Mouse (Mus musculus) forebrain, embryonic 14.5 days (tissue): Measurements from ENCODE around the gene Adam12. TPM values are rescaled to one million over a fixed set of nuclear protein-coding genes. Genes with fewer than 3 reads are reported as not detected.
A peak's percentile ranks its signal among the peaks of the same experiment; 100 is the strongest.

Experiments used
- ATAC-seq: fragments of 200-750 bp; cut with Nextera tagmentation; 2 replicates; pipeline ENCODE4 v1.8.0; 2017; ENCODE audit warnings: mild to moderate bottlenecking, moderate library complexity
- DNase-seq: peaks from one replicate; pipeline ENCODE4 v3.0.0-alpha.2; 2015; ENCODE audit warnings: low spot score
- H3K27ac ChIP-seq: fragments of 300-500 bp; sonication (generic); 2 replicates; pipeline ENCODE4 v1.5.1; 2014; ENCODE audit warnings: low read depth, mild to moderate bottlenecking, control low read depth, low read length, moderate library complexity
- H3K27me3 ChIP-seq: fragments of 300-500 bp; sonication (generic); replicated peaks from 2 replicates; pipeline ENCODE4 v1.6.1; 2014; ENCODE audit warnings: low read length, control low read depth, mixed read lengths; ENCODE audit not compliant: control insufficient read depth, insufficient read depth
- H3K36me3 ChIP-seq: fragments of 300-500 bp; sonication (generic); 2 replicates; pipeline ENCODE4 v1.6.1; 2014; ENCODE audit warnings: low read length, control low read depth; ENCODE audit not compliant: control insufficient read depth, insufficient read depth
- H3K4me1 ChIP-seq: fragments of 300-500 bp; sonication (generic); 2 replicates; pipeline ENCODE4 v1.6.1; 2014; ENCODE audit warnings: antibody characterized with exemption, low read length, control low read depth; ENCODE audit not compliant: control insufficient read depth, insufficient read depth
- H3K4me2 ChIP-seq: fragments of 300-500 bp; sonication (generic); 2 replicates; pipeline ENCODE4 v1.6.1; 2014; ENCODE audit warnings: mild to moderate bottlenecking, control low read depth, low read length
- H3K4me3 ChIP-seq: fragments of 300-500 bp; sonication (generic); 2 replicates; pipeline ENCODE4 v1.5.1; 2014; ENCODE audit warnings: low read depth, low read length, control low read depth
- H3K9ac ChIP-seq: fragments of 300-500 bp; sonication (generic); 2 replicates; pipeline ENCODE4 v1.6.1; 2014; ENCODE audit warnings: mild to moderate bottlenecking, low read length, control low read depth, moderate library complexity
- H3K9me3 ChIP-seq: fragments of 300-500 bp; sonication (generic); replicated peaks from 2 replicates; pipeline ENCODE4 v1.6.1; 2016; ENCODE audit warnings: low read length, control low read depth, mixed read lengths; ENCODE audit not compliant: control insufficient read depth
- WGBS: fragments of 180-500 bp; shearing (Covaris S2); extraction: QIAGEN DNeasy Blood & Tissue Kit; methylation state at CpG from one replicate; pipeline ENCODE4 v1.1.7; 2014; 5-methylcytosine and 5-hydroxymethylcytosine counted together
- polyA plus RNA-seq: library from polyadenylated mRNA; unstranded; fragments of >200 nt; fragmentation: Nextera tagmentation; extraction: Ambion mirVana; gene quantifications from 2 replicates; pipeline ENCODE4 v1.2.1, GENCODE M21; 2014

Adam12 gene
- polyA plus RNA-seq, 1 experiment from 2014 or later, result 1.9 TPM

- Histone ChIP-seq H3K36me3 (no peaks in the 10 kb centered on the region), H3K4me1 (peaks cover 5% of the 10 kb centered on the region; the same call in 1 of the 2 replicates), H3K27me3 (no peaks in the 10 kb centered on the region), H3K9me3 (no peaks in the 10 kb centered on the region), H3K4me2 (no peak overlapping the region), H3K4me3 (no peak overlapping the region), H3K27ac (no peak overlapping the region), H3K9ac (no peak overlapping the region)
- ATAC-seq (no peak), DNase-seq (no peak)
- 93% methylated on average over 6 of the region's 6 CpGs for WGBS
Measured at GRCm38 (mm10) chr7:134031787-134032186, 200.2 kb downstream of the Adam12 start.

- H3K4me3 ChIP-seq, result no peak overlapping the region
- peaks cover 8% of the 10 kb centered on the region; the same call in 1 of the 2 replicates for H3K4me1 ChIP-seq
- H3K9me3 ChIP-seq, result no peaks in the 10 kb centered on the region
- ATAC-seq (no peak), DNase-seq (no peak)
- 64% methylated on average over 2 of the region's 2 CpGs for WGBS
- H3K36me3 ChIP-seq, result no peaks in the 10 kb centered on the region
- H3K27me3 ChIP-seq, result no peaks in the 10 kb centered on the region
- H3K4me2 ChIP-seq, result no peak overlapping the region
- H3K27ac ChIP-seq, result no peak overlapping the region
- H3K9ac ChIP-seq, result no peak overlapping the region
Measured at GRCm38 (mm10) chr7:134031256-134031655, 200.7 kb downstream of the Adam12 start.

- no peak overlapping the region for H3K9ac ChIP-seq
- ATAC-seq (no peak), DNase-seq (peak; percentile 27)
- no peaks in the 10 kb centered on the region for H3K36me3 ChIP-seq
- no peaks in the 10 kb centered on the region for H3K27me3 ChIP-seq
- 41% methylated on average over 7 of the region's 7 CpGs for WGBS
- no peak overlapping the region for H3K4me3 ChIP-seq
- H3K4me1 ChIP-seq, result peaks cover 8% of the 10 kb centered on the region; the same call in 1 of the 2 replicates
- H3K4me2 ChIP-seq, result no peak overlapping the region
- no peaks in the 10 kb centered on the region for H3K9me3 ChIP-seq
- H3K27ac ChIP-seq, result no peak overlapping the region
Measured at GRCm38 (mm10) chr7:134028281-134028830, 203.6 kb downstream of the Adam12 start.

GRCm38 (mm10) chr7:134027020-134027415 lies 204.9 kb downstream of the Adam12 start:
- whole genome bisulfite sequencing, result 3% methylated on average over 5 of the region's 5 CpGs
- Histone ChIP-seq H3K9me3 (no peaks in the 10 kb centered on the region), H3K27ac (no peak overlapping the region), H3K27me3 (no peaks in the 10 kb centered on the region), H3K4me3 (no peak overlapping the region), H3K9ac (no peak overlapping the region; the same call in 1 of the 2 replicates), H3K4me1 (peaks cover 8% of the 10 kb centered on the region; the same call in 1 of the 2 replicates), H3K4me2 (no peak overlapping the region), H3K36me3 (no peaks in the 10 kb centered on the region)
- ATAC-seq, result no peak
- DNase-seq, result peak; percentile 20

GRCm38 (mm10) chr7:134026200-134027019 lies 205.5 kb downstream of the Adam12 start:
- WGBS, result 38% methylated on average over 16 of the region's 16 CpGs
- ATAC-seq, result peak; percentile 50; the same call in 1 of the 2 replicates
- H3K9ac ChIP-seq, result no peak overlapping the region; the same call in 1 of the 2 replicates
- no peak overlapping the region for H3K4me3 ChIP-seq
- H3K9me3 ChIP-seq, result no peaks in the 10 kb centered on the region
- no peak overlapping the region for H3K4me2 ChIP-seq
- peaks cover 8% of the 10 kb centered on the region; the same call in 1 of the 2 replicates for H3K4me1 ChIP-seq
- DNase-seq, result peak; percentile 63
- H3K36me3 ChIP-seq, result no peaks in the 10 kb centered on the region
- no peak overlapping the region for H3K27ac ChIP-seq
- no peaks in the 10 kb centered on the region for H3K27me3 ChIP-seq

GRCm38 (mm10) chr7:134022157-134022885 lies 209.6 kb downstream of the Adam12 start:
- Histone ChIP-seq H3K9me3 (no peaks in the 10 kb centered on the region), H3K4me1 (peaks cover 5% of the 10 kb centered on the region; the same call in 1 of the 2 replicates), H3K9ac (no peak overlapping the region), H3K4me2 (no peak overlapping the region), H3K4me3 (no peak overlapping the region), H3K27me3 (no peaks in the 10 kb centered on the region), H3K36me3 (no peaks in the 10 kb centered on the region), H3K27ac (no peak overlapping the region)
- ATAC-seq, result no peak
- no peak for DNase-seq
- 55% methylated on average over 2 of the region's 2 CpGs for WGBS

GRCm38 (mm10) chr7:134015226-134015625 lies 216.7 kb downstream of the Adam12 start:
- Histone ChIP-seq H3K9ac (no peak overlapping the region), H3K27me3 (no peaks in the 10 kb centered on the region), H3K4me2 (no peak overlapping the region), H3K36me3 (no peaks in the 10 kb centered on the region), H3K4me1 (no peaks in the 10 kb centered on the region; the same call in 1 of the 2 replicates), H3K4me3 (no peak overlapping the region), H3K9me3 (no peaks in the 10 kb centered on the region), H3K27ac (no peak overlapping the region)
- no peak for DNase-seq
- WGBS, result 71% methylated on average over 4 of the region's 4 CpGs
- ATAC-seq, result peak; percentile 12; the same call in 1 of the 2 replicates

- Histone ChIP-seq H3K4me3 (no peak overlapping the region), H3K36me3 (no peaks in the 10 kb centered on the region), H3K4me1 (no peaks in the 10 kb centered on the region; the same call in 1 of the 2 replicates), H3K9ac (0 out of 2 replicates have a peak overlapping the region, but pooled peaks have one; percentile 8), H3K27me3 (no peaks in the 10 kb centered on the region), H3K27ac (peak overlapping the region; percentile 44; the same call in 1 of the 2 replicates), H3K4me2 (no peak overlapping the region), H3K9me3 (no peaks in the 10 kb centered on the region)
- ATAC-seq (peak; percentile 71; the same call in 1 of the 2 replicates), DNase-seq (peak; percentile 48)
- WGBS, result 11% methylated on average over 7 of the region's 7 CpGs
Measured at GRCm38 (mm10) chr7:134014733-134015132, 217.2 kb downstream of the Adam12 start.
